Mouse (Mus musculus) C2C12 (cell line): ENCODE results near the gene Syne3. TPM values are rescaled to one million over a fixed set of nuclear protein-coding genes. Genes with fewer than 3 reads are reported as not detected.

ENCODE experiments used
- H3K27me3 ChIP-seq: one replicate; pipeline ENCODE4 v1.6.1; 2011; ENCODE audit not compliant: control insufficient read depth, insufficient read depth, insufficient read length
- H3K36me3 ChIP-seq: one replicate; pipeline ENCODE4 v1.6.1; 2011; ENCODE audit not compliant: control insufficient read depth, insufficient read depth
- H3K4me3 ChIP-seq: one replicate; pipeline ENCODE4 v1.5.1; 2011; ENCODE audit warnings: mild to moderate bottlenecking, control low read depth; ENCODE audit not compliant: poor library complexity, insufficient read depth, severe bottlenecking
- H3K79me2 ChIP-seq: one replicate; pipeline ENCODE4 v1.6.1; 2011; ENCODE audit not compliant: control insufficient read depth, insufficient read depth
- H3K79me3 ChIP-seq: one replicate; pipeline ENCODE4 v1.6.1; 2011; ENCODE audit warnings: low read depth, control low read depth
- H3ac ChIP-seq: one replicate; pipeline ENCODE3; 2011; ENCODE audit warnings: low read depth; ENCODE audit not compliant: control insufficient read depth, insufficient read length
- CEBPB ChIP-seq: IDR thresholded peaks from one replicate; pipeline ENCODE4 v1.6.1; 2011; ENCODE audit warnings: low read depth, mild to moderate bottlenecking, control low read depth, moderate library complexity
- CTCF ChIP-seq: IDR thresholded peaks from one replicate; pipeline ENCODE4 v1.5.1; 2011; ENCODE audit not compliant: control insufficient read depth, insufficient read depth, insufficient read length
- FOSL1 ChIP-seq: IDR thresholded peaks from one replicate; pipeline ENCODE4 v1.8.0; 2011; ENCODE audit warnings: mild to moderate bottlenecking, low read length; ENCODE audit not compliant: poor library complexity, insufficient read depth, severe bottlenecking
- MAX ChIP-seq: IDR thresholded peaks from one replicate; pipeline ENCODE4 v1.6.1; 2011; ENCODE audit warnings: mild to moderate bottlenecking, control low read depth
- MYOD1 ChIP-seq: IDR thresholded peaks from one replicate; pipeline ENCODE4 v1.6.1; 2011; ENCODE audit warnings: low read depth; ENCODE audit not compliant: control insufficient read depth, insufficient read length
- MYOG ChIP-seq: IDR thresholded peaks from one replicate; pipeline ENCODE4 v1.6.1; 2011; ENCODE audit not compliant: control insufficient read depth, insufficient read length; ENCODE audit errors: extremely low read depth
- USF1 ChIP-seq: IDR thresholded peaks from one replicate; pipeline ENCODE4 v1.6.1; 2011; ENCODE audit warnings: low read depth, mild to moderate bottlenecking, control low read depth, moderate library complexity
- polyA plus RNA-seq: library from polyadenylated mRNA; unstranded; fragments of >200 nt; fragmentation: generic; extraction: Trizol; gene quantifications from one replicate; pipeline ENCODE4 v1.2.1, GENCODE M21; 2012; ENCODE audit warnings: missing spikeins

Syne3 gene
- polyA plus RNA-seq, 1 experiment = 24.8 TPM

DNA sequence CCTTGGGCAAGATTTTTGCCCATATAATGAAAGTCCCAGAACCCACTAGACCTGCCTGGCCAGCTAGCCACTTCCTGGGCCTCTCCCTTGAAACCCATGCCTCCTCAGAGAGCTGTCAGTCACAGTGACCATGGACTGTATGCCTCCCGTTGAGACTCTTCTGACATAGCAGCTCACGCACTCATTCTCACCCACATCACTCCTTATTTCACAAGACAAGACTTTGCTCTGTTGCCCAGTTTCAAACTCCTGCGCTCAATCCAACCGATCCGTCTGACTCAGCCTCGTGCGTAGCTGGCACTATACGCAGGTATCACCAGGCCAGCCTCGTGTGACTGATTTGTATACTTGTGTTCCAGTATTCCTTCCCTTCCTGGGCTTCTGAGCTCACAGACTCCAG, 22.8 kb downstream of the Syne3 start:
- H3K36me3 ChIP-seq = peaks cover 30% of the 10 kb centered on the region
- peaks cover 61% of the 10 kb centered on the region for H3K79me3 ChIP-seq
- TF ChIP-seq FOSL1 (no peak), MYOD1 (no peak), MAX (no peak), MYOG (no peak), CEBPB (no peak), USF1 (no peak), CTCF (no peak)
- no peak overlapping the region for H3ac ChIP-seq
- no peaks in the 10 kb centered on the region for H3K27me3 ChIP-seq
- H3K4me3 ChIP-seq = no peak overlapping the region
- peaks cover 88% of the 10 kb centered on the region for H3K79me2 ChIP-seq

- Histone ChIP-seq H3K79me3 (peaks cover 68% of the 10 kb centered on the region), H3K36me3 (peaks cover 36% of the 10 kb centered on the region), H3ac (no peak overlapping the region), H3K4me3 (no peak overlapping the region), H3K27me3 (no peaks in the 10 kb centered on the region), H3K79me2 (peaks cover 88% of the 10 kb centered on the region)
- TF ChIP-seq MYOD1 = no peak
- no peak for TF ChIP-seq FOSL1
- no peak for TF ChIP-seq CEBPB
- no peak for TF ChIP-seq USF1
- TF ChIP-seq MYOG = no peak
- no peak for TF ChIP-seq CTCF
- TF ChIP-seq MAX = no peak
These were observed 23.6 kb downstream of the Syne3 start for GRCm38 (mm10) chr12:104986001-104986400.

DNA sequence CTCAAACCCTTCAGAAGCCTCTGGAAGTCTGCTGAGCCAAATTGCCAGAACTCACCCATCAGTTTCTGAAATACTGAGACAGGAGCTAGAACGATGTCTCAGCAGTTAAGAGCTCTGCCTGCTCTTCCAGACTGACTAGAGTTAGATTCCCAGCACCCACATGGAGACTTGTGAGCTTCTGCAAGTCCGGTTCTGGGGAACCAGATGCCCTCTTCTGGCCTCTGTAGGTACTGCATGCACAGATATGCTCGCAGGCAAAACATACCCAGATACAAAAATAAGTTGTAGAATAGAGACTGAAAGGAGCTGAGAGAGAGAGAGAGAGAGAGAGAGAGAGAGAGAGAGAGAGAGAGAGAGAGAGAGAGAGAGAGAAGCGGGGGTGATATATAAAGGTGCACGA, 24.5 kb downstream of the Syne3 start:
- Histone ChIP-seq H3K79me3 (peaks cover 69% of the 10 kb centered on the region), H3K4me3 (no peak overlapping the region), H3K36me3 (peaks cover 43% of the 10 kb centered on the region), H3ac (no peak overlapping the region), H3K27me3 (no peaks in the 10 kb centered on the region), H3K79me2 (peaks cover 88% of the 10 kb centered on the region)
- TF ChIP-seq MYOD1 (no peak), CTCF (no peak), CEBPB (no peak), MAX (no peak), FOSL1 (no peak), MYOG (no peak), USF1 (no peak)

DNA sequence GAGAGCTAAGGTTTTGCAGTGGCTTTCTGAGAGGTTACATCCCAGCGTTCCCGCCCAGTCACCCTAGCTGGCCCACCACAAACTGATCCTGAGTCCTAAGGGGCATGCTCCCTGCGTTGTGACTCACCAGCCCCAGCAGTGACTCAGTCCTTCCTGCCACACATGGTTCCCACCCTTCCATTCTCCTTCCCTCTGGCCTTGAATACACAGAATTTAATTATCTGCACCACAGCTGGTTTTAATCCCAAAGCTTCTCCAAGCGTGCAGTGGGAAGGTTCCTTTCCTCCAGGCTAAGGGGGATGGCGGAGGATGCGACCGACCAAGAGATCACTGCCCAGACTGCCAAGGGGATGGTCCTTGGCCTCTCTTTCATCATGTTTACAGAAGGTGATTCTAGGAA, 26.1 kb downstream of the Syne3 start:
- Histone ChIP-seq H3ac (peak overlapping the region; percentile 53), H3K4me3 (no peak overlapping the region), H3K79me2 (peaks cover 82% of the 10 kb centered on the region), H3K79me3 (peaks cover 62% of the 10 kb centered on the region), H3K36me3 (peaks cover 41% of the 10 kb centered on the region), H3K27me3 (no peaks in the 10 kb centered on the region)
- TF ChIP-seq USF1 (peak; percentile 14), MYOD1 (peak; percentile 79), CEBPB (no peak), FOSL1 (peak; percentile 99), CTCF (no peak), MYOG (no peak), MAX (peak; percentile 94)

DNA sequence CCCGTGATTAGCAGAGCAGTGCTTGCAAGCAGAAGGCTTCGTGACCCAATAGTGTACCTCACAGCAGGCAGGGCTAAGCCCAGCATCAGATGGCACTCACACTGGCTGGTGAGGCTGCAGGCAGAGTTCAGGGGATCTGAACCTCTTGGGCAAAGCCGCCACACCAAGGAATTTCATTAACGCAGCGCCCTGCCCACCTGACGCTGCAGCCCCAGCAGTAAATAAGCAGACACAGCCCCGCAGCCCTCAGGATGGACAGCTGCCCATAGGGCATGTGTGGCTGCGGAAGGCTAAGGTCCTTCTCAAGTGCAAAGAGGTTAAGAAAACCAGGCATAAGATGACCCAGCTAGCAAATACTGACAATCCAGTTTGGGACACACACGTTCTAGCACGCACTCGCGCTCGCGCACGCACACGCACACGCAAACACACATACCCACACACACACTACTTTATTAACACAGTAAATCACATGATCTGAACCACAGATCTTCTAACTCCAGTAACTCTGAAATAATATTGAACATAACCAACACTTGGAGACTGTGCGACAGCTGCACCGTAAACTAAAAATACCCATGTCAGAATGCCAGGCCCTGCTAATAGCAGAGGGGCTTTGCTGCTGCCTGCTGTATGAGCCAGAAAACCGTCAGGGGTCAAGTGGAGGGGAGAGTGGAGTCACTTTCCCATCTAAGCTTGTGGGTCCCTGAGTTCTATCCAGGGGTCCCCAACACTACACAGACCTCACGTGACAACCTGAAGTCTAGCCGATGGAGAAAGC, 30.5 kb downstream of the Syne3 start:
- no peak for TF ChIP-seq MYOG
- peak; percentile 71 for TF ChIP-seq MYOD1
- Histone ChIP-seq H3K79me3 (peaks cover 44% of the 10 kb centered on the region), H3K36me3 (peaks cover 41% of the 10 kb centered on the region), H3K27me3 (no peaks in the 10 kb centered on the region), H3K79me2 (peaks cover 66% of the 10 kb centered on the region), H3ac (peak overlapping the region; percentile 69), H3K4me3 (no peak overlapping the region)

GRCm38 (mm10) chr12:104978420-104978819, 31.2 kb downstream of the Syne3 start:
- Histone ChIP-seq H3ac (peak overlapping the region; percentile 4), H3K79me2 (peaks cover 66% of the 10 kb centered on the region), H3K4me3 (no peak overlapping the region), H3K79me3 (peaks cover 44% of the 10 kb centered on the region), H3K36me3 (peaks cover 41% of the 10 kb centered on the region), H3K27me3 (no peaks in the 10 kb centered on the region)
- peak; percentile 73 for TF ChIP-seq CEBPB
- no peak for TF ChIP-seq CTCF
- TF ChIP-seq FOSL1 = no peak
- TF ChIP-seq USF1 = peak; percentile 57
- TF ChIP-seq MYOG = no peak
- no peak for TF ChIP-seq MYOD1
- peak; percentile 5 for TF ChIP-seq MAX
